8 mouse cellular contexts compared by ENCODE assay signal in genomic region chr13:84349001-84349720, GRCm38 (mm10).
DNase-seq lines count a peak whose midpoint lies in the region; ATAC-seq and TF ChIP-seq lines count a peak whose summit lies in the region.

No protein-coding gene starts in this region.

- peaks cover 49% of the 10 kb centered on the region for H3K27me3 ChIP-seq in embryonic facial prominence, embryonic 13.5 days
- peaks cover 2% of the 10 kb centered on the region; the same call in 1 of the 2 replicates for H3K27me3 ChIP-seq in hindbrain, embryonic 11.5 days (ENCODE audit: control insufficient read depth, insufficient read depth, low read length)
- peaks cover 29% of the 10 kb centered on the region for H3K27me3 ChIP-seq in lung, postnatal 0 days (replicated peaks; ENCODE audit: insufficient read depth, low read length)

- H3K4me1 ChIP-seq in embryonic facial prominence, embryonic 13.5 days, result peaks cover 14% of the 10 kb centered on the region
- peaks cover under 1% of the 10 kb centered on the region; the same call in 1 of the 2 replicates for H3K4me1 ChIP-seq in hindbrain, embryonic 11.5 days (replicated peaks; ENCODE audit: control insufficient read depth, insufficient read depth, low read length)
- H3K4me1 ChIP-seq in lung, postnatal 0 days (ENCODE audit: insufficient read depth, low read depth, low read length), result peaks cover 8% of the 10 kb centered on the region; the same call in 1 of the 2 replicates

- H3K9ac ChIP-seq in embryonic facial prominence, embryonic 13.5 days, result peak overlapping the region; percentile 53
- H3K9ac ChIP-seq in hindbrain, embryonic 11.5 days (ENCODE audit: low read depth, low read length), result peak overlapping the region; percentile 67
- H3K9ac ChIP-seq in lung, postnatal 0 days (replicated peaks; ENCODE audit: low read depth), result no peak overlapping the region

- TF ChIP-seq CTCF in lung, postnatal 0 days (IDR thresholded peaks at IDR 0.05), result no peak

- H3K9me3 ChIP-seq in embryonic facial prominence, embryonic 13.5 days, result no peaks in the 10 kb centered on the region
- no peaks in the 10 kb centered on the region for H3K9me3 ChIP-seq in hindbrain, embryonic 11.5 days (ENCODE audit: control insufficient read depth, low read length)
- H3K9me3 ChIP-seq in lung, postnatal 0 days (ENCODE audit: low read length), result no peaks in the 10 kb centered on the region

- WGBS in embryonic facial prominence, embryonic 13.5 days, result under 1% methylated on average over 23 of the region's 23 CpGs
- WGBS in hindbrain, embryonic 11.5 days, result under 1% methylated on average over 23 of the region's 23 CpGs
- under 1% methylated on average over 23 of the region's 23 CpGs for WGBS in lung, postnatal 0 days

- H3K4me2 ChIP-seq in embryonic facial prominence, embryonic 13.5 days, result peak overlapping the region; percentile 78
- peak overlapping the region; percentile 66 for H3K4me2 ChIP-seq in hindbrain, embryonic 11.5 days (replicated peaks; ENCODE audit: low read depth, low read length)
- peak overlapping the region; percentile 80 for H3K4me2 ChIP-seq in lung, postnatal 0 days (replicated peaks; ENCODE audit: low read depth, low read length)

- peak overlapping the region; percentile 47 for H3K4me3 ChIP-seq in embryonic facial prominence, embryonic 13.5 days
- H3K4me3 ChIP-seq in hindbrain, embryonic 11.5 days (ENCODE audit: low read depth, low read length), result peak overlapping the region; percentile 35
- H3K4me3 ChIP-seq in lung, postnatal 0 days (ENCODE audit: low read depth, low read length), result peak overlapping the region; percentile 39

- no peaks in the 10 kb centered on the region for H3K36me3 ChIP-seq in embryonic facial prominence, embryonic 13.5 days
- no peaks in the 10 kb centered on the region for H3K36me3 ChIP-seq in hindbrain, embryonic 11.5 days (ENCODE audit: control insufficient read depth, insufficient read depth, low read length)
- H3K36me3 ChIP-seq in lung, postnatal 0 days (ENCODE audit: insufficient read depth, low read length), result no peaks in the 10 kb centered on the region

- no peak for ATAC-seq in embryonic facial prominence, embryonic 13.5 days (ENCODE audit: insufficient number of reproducible peaks, insufficient read depth, low FRiP score, low TSS enrichment, low read depth)
- no peak for ATAC-seq in hindbrain, embryonic 11.5 days (ENCODE audit: low FRiP score)
- no peak for ATAC-seq in lung, postnatal 0 days

- 0 out of 2 replicates have a peak overlapping the region, but pooled peaks have one; percentile 11 for H3K27ac ChIP-seq in embryonic facial prominence, embryonic 13.5 days
- H3K27ac ChIP-seq in hindbrain, embryonic 11.5 days (ENCODE audit: low read depth, low read length), result peak overlapping the region; percentile 94
- no peak overlapping the region for H3K27ac ChIP-seq in lung, postnatal 0 days (ENCODE audit: low read length)

- peak; percentile 88 for DNase-seq in 416B (ENCODE audit: low read depth)
- DNase-seq in adrenal gland, adult 8-10 months, result peak; percentile 11
- DNase-seq in hindbrain, embryonic 11.5 days (ENCODE audit: low spot score), result peak; percentile 64
- DNase-seq in layer of hippocampus, postnatal 10 days (ENCODE audit: low spot score in 2 of 2), result peak; percentile 54 to 71
- DNase-seq in lung, postnatal 0 days (ENCODE audit: low spot score), result peak; percentile 59
- peak; percentile 82 to 88 for DNase-seq in right cerebral cortex, postnatal 10 days (ENCODE audit: low spot score in 2 of 2)
- DNase-seq in urinary bladder, adult 2 months (ENCODE audit: low spot score), result no peak

- no peak for TF ChIP-seq EP300 in lung, postnatal 0 days (IDR thresholded peaks at IDR 0.05)
